Mouse (Mus musculus): ENCODE results near the gene Gm6583.

- TF ChIP-seq CEBPB (IDR thresholded peaks at IDR 0.05; ENCODE audit: insufficient read depth, poor library complexity, severe bottlenecking) (no peak), MYOD1 (IDR thresholded peaks at IDR 0.05; ENCODE audit: control insufficient read depth in 1 of 3, insufficient read length in 2 of 3, low read depth in 2 of 3) (peak in 2 of 3 experiments; percentile 29 to 35), POLR2A (IDR thresholded peaks at IDR 0.05; ENCODE audit: insufficient read length, low read depth) (no peak), MAX (IDR thresholded peaks at IDR 0.05; ENCODE audit: low read depth) (no peak), REST (IDR thresholded peaks at IDR 0.05; ENCODE audit: insufficient read depth, insufficient read length) (no peak), USF1 (IDR thresholded peaks at IDR 0.05; ENCODE audit: low read depth) (no peak), TCF12 (IDR thresholded peaks at IDR 0.05; ENCODE audit: insufficient read depth, poor library complexity, severe bottlenecking) (no peak), E2F4 (IDR thresholded peaks at IDR 0.05; ENCODE audit: insufficient read depth) (no peak)
Measured at GRCm38 (mm10) chr5:112346211-112346965, 9.4 kb downstream of the Gm6583 start.

Data from myocyte (in vitro differentiated cells).